Mouse (Mus musculus): ENCODE data around the gene Cox14.

Cox14 gene

DNA sequence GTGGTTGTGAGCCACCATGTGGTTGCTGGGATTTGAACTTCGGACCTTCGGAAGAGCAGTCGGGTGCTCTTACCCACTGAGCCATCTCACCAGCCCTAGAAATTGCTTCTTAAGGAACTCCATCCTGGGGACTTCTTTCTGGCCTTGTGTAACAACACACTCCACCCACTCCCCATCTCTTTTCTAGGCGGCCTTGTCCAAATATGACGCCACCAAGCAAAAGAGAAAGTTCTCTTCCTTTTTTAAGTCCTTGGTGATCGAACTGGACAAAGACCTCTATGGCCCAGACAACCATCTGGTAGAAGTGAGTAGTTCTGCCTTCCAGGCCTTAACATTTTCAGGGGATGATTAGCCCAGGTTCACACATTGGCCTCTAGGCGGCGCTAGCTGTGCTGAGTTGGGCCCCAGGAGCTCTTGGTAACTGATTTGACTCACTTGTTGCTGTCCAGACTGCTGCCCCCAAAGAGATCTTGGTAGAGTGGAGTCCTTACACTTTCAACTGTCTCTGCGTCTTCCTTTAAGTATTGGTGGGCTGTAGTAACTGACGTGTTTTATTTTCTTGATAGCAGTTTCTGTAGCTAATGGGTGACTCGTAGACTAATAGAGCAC is 19.9 kb upstream of the Cox14 start, which contains the start of gene Gm17349:
TSS of gene Gm17349 (minus strand) at position 51 of the 609 bp plus-strand sequence.
- intact Hi-C loops (cut with DNase I) = no loop called here

GRCm38 (mm10) chr15:99708176-99708575 is 17.2 kb upstream of the Cox14 start:
- intact Hi-C loops (cut with DNase I) = no loop called here

- intact Hi-C loops (cut with DNase I) = no loop called here
Observed at GRCm38 (mm10) chr15:99710221-99711190, 14.9 kb upstream of the Cox14 start.

DNA sequence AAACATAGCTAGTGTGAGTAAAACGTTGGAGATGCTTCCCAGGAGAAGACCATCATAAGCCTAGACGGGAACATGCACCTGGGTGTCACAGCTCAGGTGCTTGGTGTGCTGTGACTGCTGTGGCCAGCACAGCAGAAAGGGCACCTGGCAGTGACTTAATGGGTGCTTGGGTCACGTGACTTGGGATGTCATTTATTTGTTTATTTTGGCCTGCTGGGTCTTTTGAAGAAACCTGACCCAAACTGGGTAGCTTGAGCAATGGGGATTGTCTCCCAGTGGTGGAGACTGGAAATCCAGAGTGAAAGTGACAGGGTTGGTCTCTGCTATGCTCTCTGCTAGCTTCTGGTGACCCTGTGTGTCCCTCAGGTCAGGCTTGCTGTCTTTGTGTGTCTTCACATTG is 13.9 kb upstream of the Cox14 start:
- intact Hi-C loops (cut with DNase I) = no loop called here

- intact Hi-C loops (cut with DNase I) = no loop called here
Observed at GRCm38 (mm10) chr15:99712666-99713559, 12.5 kb upstream of the Cox14 start.

GRCm38 (mm10) chr15:99713569-99713968 is 11.8 kb upstream of the Cox14 start:
- intact Hi-C loops (cut with DNase I) = no loop called here

DNA sequence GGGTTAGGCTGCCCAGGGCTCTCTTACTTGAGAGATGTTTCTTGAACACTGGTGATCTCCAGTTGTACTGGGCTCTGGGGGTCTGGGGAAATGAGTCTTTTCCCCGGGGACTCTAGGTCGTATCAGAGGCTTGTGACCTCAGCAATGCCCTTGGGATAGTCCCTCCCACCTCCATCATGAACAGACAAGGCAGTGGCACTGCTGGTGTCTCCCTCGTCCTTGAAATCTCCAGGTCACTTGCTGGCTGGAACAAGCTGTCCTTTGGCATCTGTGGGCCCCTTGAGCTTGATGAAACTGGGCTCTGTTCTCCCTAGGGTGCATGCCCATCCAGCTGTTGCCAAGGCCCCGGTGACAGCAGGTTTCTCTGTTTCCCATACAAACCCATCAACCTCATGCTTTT is 11.2 kb upstream of the Cox14 start:
- intact Hi-C loops (cut with DNase I) = no loop called here

GRCm38 (mm10) chr15:99714858-99715257 is 10.6 kb upstream of the Cox14 start:
- intact Hi-C loops (cut with DNase I) = no loop called here

DNA sequence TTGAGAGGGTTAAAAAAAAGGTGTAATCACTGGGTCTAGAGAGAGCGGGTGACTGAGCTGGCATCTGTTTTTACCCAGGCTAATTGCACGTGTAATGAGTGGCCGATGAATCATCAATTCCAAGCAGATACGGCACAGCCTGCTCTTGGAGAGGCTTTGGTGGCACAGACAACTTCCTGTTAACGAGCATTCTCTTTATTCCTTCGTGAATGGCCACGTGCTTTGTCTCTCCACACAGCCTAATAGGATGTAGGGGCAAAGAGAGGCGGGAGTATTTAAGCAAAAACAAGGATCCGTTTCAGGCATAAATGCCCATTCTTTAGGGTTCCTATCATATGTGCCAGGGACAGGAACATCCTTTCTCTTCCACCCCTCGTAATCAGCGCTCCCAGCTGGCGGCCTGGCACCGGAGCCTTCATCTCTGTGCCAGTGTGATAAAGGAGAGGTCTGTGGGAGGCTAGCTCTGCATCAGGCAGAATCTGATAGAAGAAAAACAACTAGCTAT is 10.0 kb upstream of the Cox14 start:
- intact Hi-C loops (cut with DNase I) = no loop called here

DNA sequence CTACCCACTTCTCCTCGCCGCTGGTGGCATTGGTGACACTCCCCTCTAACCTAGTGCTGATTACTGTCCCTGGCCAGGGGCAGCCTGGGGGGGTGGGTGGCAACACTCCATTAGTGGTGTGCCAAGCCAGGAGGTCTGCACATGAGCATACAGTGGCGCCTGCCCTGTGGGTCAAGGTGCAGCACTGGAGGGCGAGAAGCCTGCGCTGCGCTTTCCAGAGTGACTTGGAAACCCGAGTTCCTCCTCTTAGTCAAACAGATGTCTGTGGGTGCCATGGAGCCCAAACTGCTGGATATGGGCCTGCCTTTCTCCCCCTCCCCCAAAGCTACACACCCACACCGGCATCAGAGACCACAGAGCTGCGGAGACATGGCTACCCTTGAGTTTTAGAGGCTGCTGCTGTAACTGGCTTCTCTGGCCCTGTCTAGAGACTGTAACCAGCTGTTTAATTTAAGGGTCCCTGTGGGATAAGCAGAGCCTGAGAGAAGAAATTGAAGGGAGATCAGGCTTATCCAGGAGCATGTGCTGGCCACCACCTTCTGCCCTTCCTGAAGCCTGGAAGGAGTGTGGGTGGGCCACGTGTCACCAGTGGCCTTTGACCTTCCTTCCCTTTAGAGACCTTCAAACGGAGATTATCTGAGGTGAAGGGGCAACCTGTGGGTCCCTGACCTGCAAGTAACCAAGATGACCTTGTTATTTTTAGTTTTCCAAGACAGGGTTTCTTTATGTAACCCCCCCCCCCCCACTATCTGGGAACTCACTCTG is 9.3 kb upstream of the Cox14 start:
- intact Hi-C loops (cut with DNase I) = no loop called here

DNA sequence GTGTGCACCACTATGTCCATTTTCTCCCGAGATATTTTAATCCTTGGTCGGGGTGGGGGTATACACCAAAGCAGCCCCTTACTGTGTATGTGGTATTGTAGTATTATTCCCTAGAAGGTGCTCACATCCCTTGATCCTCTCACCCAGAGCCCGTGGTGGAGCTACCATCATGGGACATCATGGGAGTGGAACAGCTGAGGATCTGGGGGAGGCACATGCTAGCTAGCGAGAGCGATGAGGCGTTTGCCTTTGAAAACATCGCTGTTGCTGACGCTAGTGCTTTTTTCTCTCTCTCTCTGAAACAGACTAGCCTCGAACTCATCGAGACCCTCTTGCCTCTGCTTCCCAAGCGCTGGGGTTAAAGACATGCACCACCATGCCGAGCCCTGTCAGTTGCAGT is 8.6 kb upstream of the Cox14 start:
- intact Hi-C loops (cut with DNase I) = no loop called here

- intact Hi-C loops (cut with DNase I) = no loop called here
Observed at GRCm38 (mm10) chr15:99717386-99718334, 7.8 kb upstream of the Cox14 start, which contains the start of gene Gpd1. TSS of gene Gpd1 (plus strand) at chr15:99717515.

GRCm38 (mm10) chr15:99718461-99719021 is 6.9 kb upstream of the Cox14 start:
- intact Hi-C loops (cut with DNase I) = no loop called here

GRCm38 (mm10) chr15:99719865-99720264 is 5.6 kb upstream of the Cox14 start:
- intact Hi-C loops (cut with DNase I) = no loop called here

GRCm38 (mm10) chr15:99721921-99722743 is 3.3 kb upstream of the Cox14 start:
- intact Hi-C loops (cut with DNase I) = no loop called here

- intact Hi-C loops (cut with DNase I) = no loop called here
Observed at GRCm38 (mm10) chr15:99723120-99723514, 2.3 kb upstream of the Cox14 start.

- intact Hi-C loops (cut with DNase I) = no loop called here
Observed at GRCm38 (mm10) chr15:99723515-99724291, 1.7 kb upstream of the Cox14 start.
